Mouse (Mus musculus): ENCODE measurements around the gene Fam214b. TPM values are rescaled to one million over a fixed set of nuclear protein-coding genes. Genes with fewer than 3 reads are reported as not detected.
A peak's percentile ranks its signal among the peaks of the same experiment; 100 is the strongest.

The Fam214b gene
- polyA plus RNA-seq, 2 experiments = 9.5 to 22.1 TPM

- Histone ChIP-seq H3K27me3 (ENCODE audit: control insufficient read depth, insufficient read depth, low read length) (no peaks in the 10 kb centered on the region), H3K36me3 (ENCODE audit: control insufficient read depth, insufficient read depth, low read length) (peaks cover 50% of the 10 kb centered on the region), H3K27ac (replicated peaks; ENCODE audit: low read depth, low read length) (no peak overlapping the region), H3K4me3 (replicated peaks; ENCODE audit: low read length) (no peak overlapping the region), H3K9me3 (ENCODE audit: control insufficient read depth, low read length) (no peaks in the 10 kb centered on the region), H3K4me2 (replicated peaks; ENCODE audit: low read depth, low read length, severe bottlenecking) (no peak overlapping the region), H3K9ac (ENCODE audit: low read depth, low read length, severe bottlenecking) (no peak overlapping the region), H3K4me1 (ENCODE audit: control insufficient read depth, insufficient read depth, low read length) (peaks cover 18% of the 10 kb centered on the region)
- DNase-seq (ENCODE audit: low spot score) (no peak), ATAC-seq (ENCODE audit: low FRiP score, low read depth) (no peak)
- TF ChIP-seq POLR2A (IDR thresholded peaks at IDR 0.05; ENCODE audit: borderline replicate concordance, extremely low read depth, insufficient read depth, insufficient read length) = no peak
- 97% methylated on average over 7 of the region's 7 CpGs for WGBS
Observed at GRCm38 (mm10) chr4:43029121-43029520, 16.9 kb downstream of the Fam214b start.

- peak within 1 kb of the TSS; percentile 60 for H3K9ac ChIP-seq (ENCODE audit: low read depth, low read length, severe bottlenecking)
- peak; percentile 97 for DNase-seq (ENCODE audit: low spot score)
- H3K4me1 ChIP-seq (ENCODE audit: control insufficient read depth, insufficient read depth, low read length) = peaks cover 11% of the 10 kb centered on the region; the same call in 1 of the 2 replicates
- H3K4me3 ChIP-seq (replicated peaks; ENCODE audit: low read length) = peak within 1 kb of the TSS; percentile 57
- WGBS = 5% methylated on average over 42 of the region's 42 CpGs
- peak; percentile 85; the same call in 1 of the 2 replicates for TF ChIP-seq POLR2A (IDR thresholded peaks at IDR 0.05; ENCODE audit: borderline replicate concordance, extremely low read depth, insufficient read depth, insufficient read length)
- no peaks in the 10 kb centered on the region for H3K27me3 ChIP-seq (ENCODE audit: control insufficient read depth, insufficient read depth, low read length)
- peak within 1 kb of the TSS; percentile 79 for H3K4me2 ChIP-seq (replicated peaks; ENCODE audit: low read depth, low read length, severe bottlenecking)
- H3K27ac ChIP-seq (replicated peaks; ENCODE audit: low read depth, low read length) = peak within 1 kb of the TSS; percentile 73
- no peaks in the 10 kb centered on the region for H3K9me3 ChIP-seq (ENCODE audit: control insufficient read depth, low read length)
- H3K36me3 ChIP-seq (ENCODE audit: control insufficient read depth, insufficient read depth, low read length) = peaks cover 70% of the 10 kb centered on the region
- ATAC-seq (ENCODE audit: low FRiP score, low read depth) = peak; percentile 89
Observed at GRCm38 (mm10) chr4:43025084-43025960, 20.7 kb downstream of the Fam214b start, which contains the start of gene Pigo. Pigo (minus strand) TSS chr4:43025819.

- 83% methylated on average over 14 of the region's 14 CpGs for WGBS
Observed at GRCm38 (mm10) chr4:43024673-43025072, 21.3 kb downstream of the Fam214b start.

GRCm38 (mm10) chr4:43021341-43021740 lies 24.7 kb downstream of the Fam214b start:
- peaks cover 8% of the 10 kb centered on the region; the same call in 1 of the 2 replicates for H3K4me1 ChIP-seq (ENCODE audit: control insufficient read depth, insufficient read depth, low read length)
- ATAC-seq (ENCODE audit: low FRiP score, low read depth) (no peak), DNase-seq (ENCODE audit: low spot score) (no peak)
- H3K36me3 ChIP-seq (ENCODE audit: control insufficient read depth, insufficient read depth, low read length) = peaks cover 72% of the 10 kb centered on the region
- H3K4me2 ChIP-seq (replicated peaks; ENCODE audit: low read depth, low read length, severe bottlenecking) = no peak overlapping the region
- no peak overlapping the region for H3K27ac ChIP-seq (replicated peaks; ENCODE audit: low read depth, low read length)
- H3K27me3 ChIP-seq (ENCODE audit: control insufficient read depth, insufficient read depth, low read length) = no peaks in the 10 kb centered on the region
- H3K4me3 ChIP-seq (replicated peaks; ENCODE audit: low read length) = no peak overlapping the region
- H3K9me3 ChIP-seq (ENCODE audit: control insufficient read depth, low read length) = no peaks in the 10 kb centered on the region
- no peak for TF ChIP-seq POLR2A (IDR thresholded peaks at IDR 0.05; ENCODE audit: borderline replicate concordance, extremely low read depth, insufficient read depth, insufficient read length)
- WGBS = 77% methylated on average over 17 of the region's 17 CpGs
- H3K9ac ChIP-seq (ENCODE audit: low read depth, low read length, severe bottlenecking) = no peak overlapping the region

More at GRCm38 (mm10) chr4:43024673-43025072, 21.3 kb downstream of the Fam214b start:
- Histone ChIP-seq H3K27me3 (ENCODE audit: control insufficient read depth, insufficient read depth, low read length) (no peaks in the 10 kb centered on the region), H3K36me3 (ENCODE audit: control insufficient read depth, insufficient read depth, low read length) (peaks cover 72% of the 10 kb centered on the region), H3K4me3 (replicated peaks; ENCODE audit: low read length) (peak overlapping the region; percentile 57), H3K4me2 (replicated peaks; ENCODE audit: low read depth, low read length, severe bottlenecking) (peak overlapping the region; percentile 79), H3K4me1 (ENCODE audit: control insufficient read depth, insufficient read depth, low read length) (peaks cover 8% of the 10 kb centered on the region; the same call in 1 of the 2 replicates), H3K9me3 (ENCODE audit: control insufficient read depth, low read length) (no peaks in the 10 kb centered on the region), H3K27ac (replicated peaks; ENCODE audit: low read depth, low read length) (peak overlapping the region; percentile 73), H3K9ac (ENCODE audit: low read depth, low read length, severe bottlenecking) (peak overlapping the region; percentile 60)
- TF ChIP-seq POLR2A (IDR thresholded peaks at IDR 0.05; ENCODE audit: borderline replicate concordance, extremely low read depth, insufficient read depth, insufficient read length) = no peak
- DNase-seq (ENCODE audit: low spot score) = no peak
- no peak for ATAC-seq (ENCODE audit: low FRiP score, low read depth)

GRCm38 (mm10) chr4:43020876-43021275 lies 25.1 kb downstream of the Fam214b start:
- no peak for ATAC-seq (ENCODE audit: low FRiP score, low read depth)
- no peak for TF ChIP-seq POLR2A (IDR thresholded peaks at IDR 0.05; ENCODE audit: borderline replicate concordance, extremely low read depth, insufficient read depth, insufficient read length)
- Histone ChIP-seq H3K4me3 (replicated peaks; ENCODE audit: low read length) (no peak overlapping the region), H3K36me3 (ENCODE audit: control insufficient read depth, insufficient read depth, low read length) (peaks cover 72% of the 10 kb centered on the region), H3K4me2 (replicated peaks; ENCODE audit: low read depth, low read length, severe bottlenecking) (no peak overlapping the region), H3K9ac (ENCODE audit: low read depth, low read length, severe bottlenecking) (no peak overlapping the region), H3K9me3 (ENCODE audit: control insufficient read depth, low read length) (no peaks in the 10 kb centered on the region), H3K27ac (replicated peaks; ENCODE audit: low read depth, low read length) (no peak overlapping the region), H3K4me1 (ENCODE audit: control insufficient read depth, insufficient read depth, low read length) (peaks cover 8% of the 10 kb centered on the region; the same call in 1 of the 2 replicates), H3K27me3 (ENCODE audit: control insufficient read depth, insufficient read depth, low read length) (no peaks in the 10 kb centered on the region)
- WGBS = 86% methylated on average over 16 of the region's 16 CpGs
- no peak for DNase-seq (ENCODE audit: low spot score)

All from limb, embryonic 14.5 days (tissue).